Mouse (Mus musculus) lung, postnatal 10 days (tissue): ENCODE measurements around the gene Rpl27a.
A peak's percentile ranks its signal among the peaks of the same experiment; 100 is the strongest.

Experiments
- DNase-seq: peaks from one replicate; pipeline ENCODE4 v3.0.0; 2021

Rpl27a gene

DNA sequence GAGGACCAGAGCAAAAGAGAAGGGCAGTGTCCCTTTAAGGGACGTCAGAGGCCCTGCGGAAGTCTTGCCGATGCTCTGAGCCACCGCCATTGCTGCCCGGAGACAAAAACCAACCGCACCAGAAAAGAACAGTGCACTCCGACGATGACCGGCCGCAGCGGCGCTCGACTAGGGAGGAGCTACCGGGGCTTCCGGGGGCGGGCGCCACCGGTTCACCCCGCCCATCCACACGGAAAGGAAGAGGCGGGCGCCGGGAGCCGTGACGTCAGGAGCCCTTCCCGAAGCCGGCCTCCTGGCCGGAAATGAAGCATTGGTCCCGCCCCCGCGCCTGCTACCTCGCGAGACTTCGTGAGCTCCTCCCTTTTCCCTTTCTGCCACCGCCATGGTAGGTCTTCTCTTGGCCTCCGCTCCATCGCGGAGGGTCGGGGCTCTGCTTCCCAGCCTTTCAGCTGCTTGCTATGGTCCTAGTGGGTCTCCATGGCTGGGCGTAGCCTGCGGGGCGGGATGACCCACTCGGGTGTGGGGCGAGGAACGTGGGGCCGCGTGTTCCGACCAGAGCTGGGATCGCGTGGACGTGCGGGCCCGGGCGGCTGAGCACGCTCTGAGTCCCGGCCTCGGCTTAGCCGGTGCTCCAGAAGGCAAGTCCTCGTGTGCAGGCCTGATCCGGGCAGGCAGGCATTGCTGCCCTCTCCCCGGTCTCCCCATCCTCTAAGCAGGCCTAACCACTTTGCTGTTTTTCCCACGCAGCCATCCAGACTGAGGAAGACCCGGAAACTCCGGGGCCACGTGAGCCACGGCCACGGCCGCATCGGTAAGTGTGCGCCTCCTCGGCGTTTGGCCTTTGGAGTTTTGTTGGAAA lies at the start of gene Rpl27a:
TSS of gene Rpl27a (plus strand) at position 310 of the 859 bp plus-strand sequence.
- peak; percentile 99 for DNase-seq

DNA sequence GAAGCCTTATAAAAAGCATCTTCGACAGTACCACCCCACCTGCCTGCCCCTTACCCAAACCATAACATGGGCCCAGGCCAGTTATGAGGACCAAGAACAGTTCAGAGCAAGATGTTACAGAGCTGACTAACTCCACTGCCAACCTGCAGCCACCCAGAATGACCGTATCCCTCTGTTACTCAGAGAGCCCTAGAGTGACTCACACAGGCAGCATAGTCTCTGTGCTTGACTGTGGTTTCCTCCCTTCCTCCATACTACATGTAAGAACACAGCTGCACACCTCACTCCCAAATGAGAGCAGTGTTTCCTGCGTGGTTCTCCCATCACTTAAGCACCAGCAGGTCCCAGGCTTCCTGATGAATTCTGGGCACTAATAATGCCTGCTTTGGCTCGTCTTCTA lies 48.2 kb upstream of the Rpl27a start:
- no peak for DNase-seq

DNA sequence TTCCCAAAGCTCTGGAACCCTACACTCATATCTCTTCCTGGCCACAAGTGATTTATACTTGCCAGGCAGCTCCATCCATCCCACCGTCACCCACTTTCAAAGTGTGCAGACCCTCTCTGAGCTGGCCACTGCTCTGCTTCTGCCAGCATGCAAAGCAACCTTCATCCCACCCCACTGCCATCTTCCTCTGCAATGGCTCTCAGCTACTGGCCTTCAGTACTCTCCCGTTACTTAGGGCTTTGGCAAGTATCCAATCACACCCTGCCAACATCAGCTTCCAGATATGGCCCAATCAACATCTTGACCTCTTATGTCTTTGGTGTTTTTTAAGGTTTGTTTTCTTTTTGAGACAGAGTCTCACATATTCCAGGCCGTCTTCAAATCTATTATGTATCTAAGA lies 41.0 kb upstream of the Rpl27a start:
- DNase-seq, result no peak

DNA sequence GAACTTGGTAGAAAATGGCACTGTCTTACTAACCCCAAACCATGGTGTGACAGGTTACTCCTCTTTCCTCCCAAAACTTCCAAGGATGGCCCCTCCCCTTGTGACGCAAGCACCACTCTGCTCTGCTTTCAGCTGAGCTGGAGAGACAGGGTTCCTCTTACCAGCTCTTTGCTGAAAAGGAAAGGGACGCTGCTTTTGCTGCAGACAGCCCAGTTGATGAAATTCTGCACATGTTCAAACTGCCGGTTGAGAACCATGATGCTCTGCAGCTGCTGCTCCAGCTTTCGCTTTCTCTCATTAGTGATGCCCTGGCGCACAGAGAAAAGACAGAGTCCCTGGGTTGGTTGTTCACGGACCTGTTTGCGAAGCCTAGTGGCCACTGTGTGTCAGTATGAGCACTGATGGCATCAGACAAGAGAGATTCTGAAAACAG lies 38.2 kb upstream of the Rpl27a start:
- DNase-seq, result peak; percentile 54

DNA sequence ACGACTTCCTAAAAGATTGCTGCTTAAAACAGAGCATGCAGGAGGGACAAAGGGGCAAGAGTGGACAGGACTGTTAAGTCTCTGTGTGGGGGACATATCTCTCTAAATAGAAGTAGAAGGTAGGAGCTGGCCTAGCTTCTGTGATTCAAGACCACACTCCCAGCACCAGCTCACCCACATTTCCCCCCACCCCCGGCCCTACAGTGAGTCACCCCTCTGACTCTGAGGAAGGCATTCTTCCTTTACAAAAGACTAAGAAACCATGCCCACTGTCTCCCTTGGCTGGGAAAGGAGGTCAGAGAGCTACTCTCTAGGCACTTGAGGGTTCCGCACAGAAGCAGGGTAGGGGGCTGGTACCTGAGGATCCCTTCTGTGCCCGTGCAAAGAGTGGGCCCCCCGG lies 34.7 kb upstream of the Rpl27a start:
- no peak for DNase-seq

DNA sequence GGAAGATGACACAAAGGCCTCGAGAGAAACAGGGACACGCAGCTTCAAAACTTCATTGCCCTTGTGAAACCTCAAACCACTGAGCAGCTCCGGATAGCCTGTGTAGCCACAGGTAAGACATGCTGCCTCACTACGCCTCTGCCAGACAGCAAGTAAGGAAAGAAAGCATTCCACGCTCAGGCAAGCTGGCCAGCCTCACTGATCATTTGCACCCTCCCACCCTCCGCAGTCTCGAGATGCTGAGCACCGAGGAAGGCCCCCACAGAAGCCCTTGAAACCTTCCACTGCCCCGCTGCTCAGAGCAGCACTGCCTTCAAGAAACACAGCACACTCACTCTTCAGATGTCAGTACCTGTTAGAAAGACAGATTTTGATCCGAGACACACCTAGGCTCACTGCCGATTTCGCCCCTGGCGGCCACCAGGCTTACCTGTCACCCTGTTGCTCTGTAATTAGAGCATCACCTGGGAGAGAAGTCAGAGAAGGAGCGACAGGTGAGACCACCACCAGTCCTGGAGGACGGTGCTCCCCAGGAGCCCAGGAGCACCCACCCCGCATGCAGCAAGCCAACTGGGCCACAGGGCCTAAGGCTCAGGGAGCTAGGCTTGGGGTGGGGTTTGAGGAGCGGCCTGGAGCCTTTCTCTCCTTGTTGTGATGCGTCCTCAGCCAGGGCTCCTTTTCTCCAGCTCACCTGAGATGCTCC lies 26.2 kb upstream of the Rpl27a start:
- DNase-seq, result no peak

DNA sequence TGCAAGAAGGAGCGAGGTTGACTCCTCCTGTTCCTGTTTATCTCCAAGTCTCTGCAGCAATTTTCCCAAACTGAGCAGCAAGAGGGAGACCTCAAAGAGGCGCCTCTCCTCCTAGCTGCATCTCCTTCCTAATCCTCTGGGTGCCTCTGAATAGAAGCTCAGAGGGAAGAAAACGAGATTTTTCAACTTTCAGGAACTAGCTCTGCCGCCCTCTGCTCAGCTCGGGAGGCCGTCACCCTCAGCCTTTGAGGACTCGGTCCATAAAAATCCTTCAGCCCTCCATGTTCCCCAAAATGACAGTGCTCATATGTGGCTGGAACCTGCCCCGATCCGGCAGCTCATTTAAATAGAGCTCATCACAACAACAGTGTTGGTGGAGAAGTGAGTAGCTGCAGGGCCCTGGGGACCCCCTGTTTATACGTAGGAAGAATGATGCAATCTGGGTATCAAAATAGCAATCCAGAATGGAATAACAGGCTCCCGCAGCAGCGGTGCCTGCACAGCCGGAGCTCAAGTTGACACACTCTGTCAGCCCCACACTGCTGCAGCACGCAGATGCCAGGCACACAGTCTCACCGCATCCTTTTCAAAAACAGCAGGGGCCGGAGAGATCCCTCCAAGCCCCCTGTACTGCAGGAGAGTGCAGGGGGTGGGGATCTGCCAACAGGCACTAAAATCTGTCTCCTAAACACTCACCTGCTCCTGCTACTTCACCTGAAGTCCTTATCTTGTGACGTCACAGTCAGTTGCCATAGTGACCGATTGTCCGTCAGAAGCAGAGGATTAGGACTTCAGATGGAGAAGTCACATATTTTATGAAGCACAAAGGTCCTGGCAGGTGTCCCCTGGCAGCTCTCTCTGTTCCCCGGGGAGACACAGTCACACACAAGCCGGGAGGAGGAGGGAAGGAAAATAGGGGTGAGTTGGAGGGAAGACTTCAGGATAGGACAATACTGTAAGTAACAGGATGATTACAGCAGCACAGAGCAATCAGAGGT lies 25.3 kb upstream of the Rpl27a start:
- DNase-seq, result no peak

DNA sequence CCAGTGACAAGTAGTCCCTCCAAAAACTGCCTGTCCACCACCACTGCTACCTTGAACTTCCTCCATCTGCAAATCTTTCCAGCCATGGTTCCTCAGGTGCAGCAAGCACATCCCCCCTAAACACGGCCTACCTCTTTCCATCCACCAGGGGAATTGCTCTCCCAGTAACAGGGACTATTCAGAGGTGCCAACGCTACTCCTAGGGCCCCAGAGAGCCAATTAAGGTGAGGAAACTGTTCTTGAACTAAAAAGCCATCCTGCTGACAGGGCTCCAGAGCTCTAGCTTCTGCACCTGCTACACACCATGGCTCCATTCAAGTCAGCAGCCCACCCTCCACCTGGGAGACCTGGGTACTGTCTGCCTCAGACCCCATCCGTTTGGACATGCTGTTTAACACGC lies 21.4 kb upstream of the Rpl27a start:
- DNase-seq, result no peak

DNA sequence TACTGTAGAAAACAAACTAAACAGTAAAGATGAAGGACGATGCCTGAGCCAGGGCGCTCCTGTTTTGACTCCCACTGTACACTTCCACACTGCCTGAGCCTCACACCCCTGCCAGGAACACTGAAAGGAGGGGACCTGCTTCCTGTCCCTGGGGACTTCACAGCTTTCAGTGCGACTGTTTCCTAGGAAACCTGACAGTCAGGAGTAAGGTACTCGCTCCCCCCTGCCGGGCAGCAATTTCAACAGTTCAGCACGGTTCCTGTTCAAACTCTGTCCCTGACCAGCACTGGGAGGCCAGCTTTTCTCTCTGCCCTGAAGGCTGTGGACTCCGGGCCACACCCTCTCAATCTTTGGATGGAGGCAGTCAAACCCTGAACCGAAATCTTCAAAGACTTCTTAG lies 11.8 kb upstream of the Rpl27a start:
- no peak for DNase-seq

DNA sequence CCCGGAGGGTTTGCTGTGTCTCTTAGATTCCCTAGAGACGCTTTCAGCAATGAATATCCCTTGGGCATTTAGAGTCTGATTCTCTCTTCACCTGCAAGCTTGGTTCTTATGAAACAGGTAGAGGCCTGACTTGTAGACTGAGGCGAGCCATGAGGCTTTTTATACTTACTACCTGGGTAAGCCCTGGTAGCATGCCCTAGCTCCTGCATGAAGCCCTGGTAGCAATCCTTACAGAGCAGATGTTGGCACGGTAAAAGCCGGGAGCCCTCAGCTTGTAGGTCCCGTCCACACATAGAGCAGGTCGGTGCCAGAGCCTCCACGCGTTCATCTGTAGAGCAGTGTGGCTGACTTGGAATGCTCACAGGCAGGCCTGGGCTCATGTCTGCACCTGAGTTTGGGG lies 11.4 kb upstream of the Rpl27a start:
- no peak for DNase-seq

DNA sequence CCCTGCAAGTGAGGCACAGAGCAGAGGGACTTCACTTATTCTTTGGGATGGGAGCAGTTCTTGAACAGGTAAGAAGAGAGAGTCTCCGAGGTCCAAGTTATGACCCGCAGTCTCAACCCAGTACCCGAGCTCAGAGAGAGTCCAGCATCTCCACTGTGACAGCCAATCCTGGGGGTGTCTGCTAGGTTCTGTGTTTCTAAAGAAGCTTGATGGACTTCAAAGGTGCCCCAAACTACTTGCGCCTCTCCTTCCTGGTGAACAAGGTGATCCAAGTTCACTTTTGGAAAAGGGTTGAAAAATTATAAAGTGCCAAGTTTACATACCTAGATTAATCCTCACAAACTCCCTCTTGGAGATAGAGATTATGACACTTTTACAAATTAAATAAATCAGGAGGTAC lies 10.9 kb upstream of the Rpl27a start, which contains the start of gene Trim66:
TSS of gene Trim66 (minus strand) at position 101 of the 400 bp plus-strand sequence.
- DNase-seq, result no peak

DNA sequence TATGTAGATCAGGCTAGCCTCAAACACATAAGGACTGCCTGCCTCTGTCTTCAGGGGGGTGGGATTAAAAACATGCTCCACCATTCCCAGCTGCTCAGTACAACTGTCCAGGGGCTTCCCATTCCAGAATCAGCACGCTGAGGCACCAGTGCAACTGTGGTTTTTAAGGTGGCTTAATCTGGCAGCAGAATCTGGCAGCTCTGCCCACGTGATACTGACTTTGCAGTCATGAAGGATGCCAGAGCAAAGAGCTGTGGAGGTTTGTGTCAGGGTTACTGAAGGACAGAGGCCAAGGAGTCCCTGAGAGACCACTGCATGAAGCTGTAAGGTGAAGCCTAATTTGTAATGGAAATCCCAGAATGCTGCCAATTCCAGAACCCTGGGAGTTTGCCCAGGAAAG lies 8.1 kb upstream of the Rpl27a start:
- no peak for DNase-seq

DNA sequence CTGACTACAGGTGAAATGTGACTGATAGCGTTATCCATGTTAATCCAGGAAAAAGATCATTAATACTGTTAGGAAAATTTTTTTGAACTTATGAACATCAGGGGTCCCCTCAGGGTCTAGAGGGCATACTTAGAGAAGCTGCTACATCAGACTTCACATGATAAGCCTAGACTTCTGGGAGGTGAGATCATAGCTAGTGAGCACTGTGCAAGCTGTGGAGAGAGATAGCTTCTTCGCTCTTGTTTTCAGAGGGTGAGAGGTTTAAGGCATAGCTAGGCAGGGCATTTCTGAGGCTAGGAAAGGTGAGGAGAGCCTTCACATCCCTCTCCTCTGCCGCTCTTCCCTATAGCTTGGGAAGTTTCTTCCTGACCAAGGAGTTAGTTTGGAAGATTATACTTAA lies 7.1 kb upstream of the Rpl27a start:
- no peak for DNase-seq

DNA sequence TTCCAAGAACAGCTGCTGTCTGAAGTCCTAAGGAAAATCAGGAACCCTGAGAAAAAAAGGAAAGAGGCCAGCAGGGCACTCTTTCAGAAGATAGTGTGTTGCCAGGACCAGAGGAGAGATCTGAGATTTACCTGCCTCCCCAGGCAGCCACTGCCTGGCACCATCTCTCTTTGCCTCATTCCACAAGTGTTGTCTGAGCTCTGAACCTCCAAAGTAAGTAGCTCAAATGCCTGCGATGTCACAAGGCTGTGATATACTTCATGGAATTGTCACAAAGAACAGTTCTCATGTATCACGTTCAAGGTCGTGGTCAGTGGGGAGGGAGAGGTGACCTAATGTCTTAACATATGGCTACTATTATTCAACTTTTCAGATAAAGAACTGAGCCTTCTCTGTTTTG lies 2.4 kb upstream of the Rpl27a start:
- DNase-seq, result no peak

DNA sequence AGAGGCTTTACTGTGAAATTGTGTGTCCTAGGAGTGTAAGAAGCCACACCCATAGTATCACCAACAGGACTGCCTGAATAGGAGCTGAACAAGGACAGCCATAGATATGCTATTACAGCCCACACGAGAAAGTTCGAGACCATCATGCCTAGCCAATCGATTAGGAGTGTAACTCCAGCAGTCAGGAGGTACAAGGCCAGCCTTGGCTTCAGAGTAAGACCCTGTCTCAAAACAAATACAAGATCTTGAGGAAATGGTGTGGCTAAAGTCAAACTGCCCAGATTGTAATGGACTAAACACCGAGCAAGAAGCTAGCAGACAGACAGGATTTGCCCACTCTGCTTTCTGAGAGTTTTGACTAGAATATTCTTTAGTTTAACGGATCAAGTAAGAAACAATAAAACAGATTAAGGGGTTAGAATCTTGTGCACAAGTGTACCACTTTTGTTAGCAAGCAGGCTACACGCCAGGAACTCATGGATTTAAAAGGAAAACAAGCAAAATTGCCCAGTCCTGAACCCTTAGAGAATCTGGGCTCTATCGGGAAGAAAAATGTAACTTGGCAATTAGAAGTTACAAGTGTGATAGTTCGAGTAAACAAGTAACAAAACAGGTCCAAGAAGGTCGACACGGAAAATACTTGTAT lies 788 bp upstream of the Rpl27a start:
- DNase-seq, result no peak

DNA sequence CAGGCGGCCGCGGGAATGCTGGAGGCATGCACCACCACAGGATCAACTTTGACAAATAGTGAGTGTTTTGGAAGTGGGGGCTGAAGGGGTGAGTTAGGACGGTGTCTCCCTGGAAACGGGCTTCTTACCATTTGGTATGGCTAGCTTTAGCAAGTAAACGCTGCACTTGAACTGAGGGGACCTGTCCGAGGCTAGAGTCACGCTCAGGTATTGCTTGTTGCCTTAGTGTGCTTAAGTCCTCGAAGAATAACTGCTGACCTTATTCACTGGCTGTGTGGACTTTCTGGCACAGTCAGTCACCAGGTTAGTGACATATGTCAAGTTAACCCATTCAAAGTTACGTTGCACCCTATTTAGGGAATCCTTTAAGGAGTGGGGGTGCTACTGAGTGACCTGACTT lies 989 bp downstream of the Rpl27a start:
- no peak for DNase-seq

DNA sequence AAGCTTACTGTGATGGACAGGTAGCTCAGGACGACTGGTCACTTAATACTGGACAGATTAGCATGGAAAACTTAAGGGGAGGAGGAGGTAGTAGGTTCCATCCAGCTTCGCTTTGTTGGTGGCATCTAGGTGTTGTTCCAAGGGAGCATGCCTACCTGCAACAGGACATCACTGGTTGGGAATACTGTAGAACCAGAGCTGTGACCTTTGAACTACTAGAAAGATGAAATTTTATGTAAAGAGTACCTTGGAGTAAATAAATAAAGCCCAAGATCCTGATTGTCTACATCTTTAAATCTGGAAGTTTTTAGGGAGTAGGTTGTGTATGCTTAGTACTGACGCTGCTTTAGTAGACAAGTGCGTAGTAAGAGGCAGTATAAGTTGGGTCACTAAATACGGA lies 3.1 kb downstream of the Rpl27a start:
- DNase-seq, result no peak

DNA sequence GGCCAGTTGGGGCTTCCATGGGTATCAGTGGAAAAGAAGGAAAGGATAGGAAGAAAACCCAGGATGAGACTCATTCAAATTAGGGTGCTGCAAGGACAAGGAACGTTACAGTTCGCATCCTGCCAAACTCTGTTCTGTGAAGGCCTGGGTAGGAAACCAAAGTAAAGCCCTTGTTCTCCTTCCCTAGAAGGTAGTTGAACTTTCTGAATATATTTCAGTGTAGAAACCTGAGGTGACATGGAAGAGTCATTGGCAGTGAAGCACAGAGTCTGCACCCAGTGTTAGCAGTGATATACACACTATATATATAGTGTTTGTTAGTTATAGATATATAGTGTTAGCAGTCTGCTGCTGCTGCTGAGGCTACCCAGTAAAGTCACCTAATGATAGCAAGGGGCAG lies 4.4 kb downstream of the Rpl27a start:
- DNase-seq, result no peak

DNA sequence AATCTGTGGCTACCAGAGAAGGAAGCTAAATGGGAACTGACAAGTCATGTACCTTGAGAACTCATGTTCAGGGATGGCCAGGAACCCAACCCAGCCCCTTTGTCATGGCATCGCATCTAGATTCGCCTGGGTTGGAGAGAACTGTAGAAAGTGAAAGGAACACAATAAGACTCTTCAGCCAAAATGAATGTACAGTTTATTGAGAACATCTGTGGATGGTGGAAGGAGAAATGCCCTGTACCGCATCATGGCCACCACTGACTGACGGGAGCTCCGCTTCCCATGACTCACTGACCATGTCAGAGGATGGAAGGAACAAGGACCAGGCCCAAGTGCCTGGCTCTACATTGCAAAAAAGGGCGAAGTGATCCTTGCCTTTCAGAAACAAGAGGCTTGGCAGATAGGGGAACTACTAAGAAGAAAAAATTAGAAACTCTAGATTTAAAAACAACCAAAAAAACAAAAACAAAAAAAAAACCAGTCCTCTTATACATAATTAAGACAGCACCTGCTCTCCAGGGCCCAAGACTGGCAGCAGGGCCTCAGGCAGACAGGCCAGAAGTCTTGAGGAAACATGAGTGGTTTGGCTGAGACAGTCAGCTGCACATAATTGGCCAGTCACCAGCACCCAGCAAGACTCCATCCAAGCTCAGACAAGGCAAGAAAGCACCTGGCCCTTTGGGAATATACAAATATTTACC lies 4.9 kb downstream of the Rpl27a start:
- no peak for DNase-seq

DNA sequence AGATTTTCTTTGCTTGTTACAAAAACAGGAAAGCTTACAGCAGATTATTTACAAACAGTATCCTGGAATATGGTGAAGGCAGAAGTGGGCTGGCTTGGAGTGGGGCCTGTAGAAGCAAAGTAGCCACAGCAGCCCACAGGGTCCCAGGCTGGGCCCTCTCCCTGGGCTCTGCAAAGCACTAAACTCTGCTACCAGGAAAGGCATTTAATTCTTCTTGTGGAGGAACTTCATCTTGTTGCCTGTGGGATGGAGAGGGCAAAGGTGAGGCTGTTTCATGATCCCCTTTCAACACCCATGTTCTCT lies 5.4 kb downstream of the Rpl27a start:
- DNase-seq, result no peak

DNA sequence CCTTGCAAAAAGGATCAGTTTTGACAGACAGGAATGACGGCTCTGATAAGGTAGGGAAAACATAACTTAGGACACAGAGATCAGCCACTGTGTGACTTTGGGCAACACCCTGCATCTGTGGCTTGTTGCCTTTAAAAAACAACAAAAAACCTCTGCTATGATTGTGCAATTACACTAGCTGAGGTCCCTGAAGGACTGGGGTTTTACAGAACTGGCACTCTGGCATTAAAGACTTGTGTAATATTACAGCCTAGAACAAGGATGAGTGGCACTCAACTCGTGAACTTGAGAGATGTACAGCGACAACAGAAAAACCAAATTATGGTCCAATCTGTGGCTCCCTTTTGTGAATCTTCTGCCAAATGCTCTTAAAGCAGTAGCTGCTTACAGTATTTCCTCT lies 5.8 kb downstream of the Rpl27a start:
- DNase-seq, result no peak
